Mouse (Mus musculus): Measurements from ENCODE around the gene Cpt1c. TPM values are rescaled to one million over a fixed set of nuclear protein-coding genes. Genes with fewer than 3 reads are reported as not detected.

Cpt1c gene
- polyA plus RNA-seq, 1 experiment from 2014 or later, result 25.2 TPM

DNA sequence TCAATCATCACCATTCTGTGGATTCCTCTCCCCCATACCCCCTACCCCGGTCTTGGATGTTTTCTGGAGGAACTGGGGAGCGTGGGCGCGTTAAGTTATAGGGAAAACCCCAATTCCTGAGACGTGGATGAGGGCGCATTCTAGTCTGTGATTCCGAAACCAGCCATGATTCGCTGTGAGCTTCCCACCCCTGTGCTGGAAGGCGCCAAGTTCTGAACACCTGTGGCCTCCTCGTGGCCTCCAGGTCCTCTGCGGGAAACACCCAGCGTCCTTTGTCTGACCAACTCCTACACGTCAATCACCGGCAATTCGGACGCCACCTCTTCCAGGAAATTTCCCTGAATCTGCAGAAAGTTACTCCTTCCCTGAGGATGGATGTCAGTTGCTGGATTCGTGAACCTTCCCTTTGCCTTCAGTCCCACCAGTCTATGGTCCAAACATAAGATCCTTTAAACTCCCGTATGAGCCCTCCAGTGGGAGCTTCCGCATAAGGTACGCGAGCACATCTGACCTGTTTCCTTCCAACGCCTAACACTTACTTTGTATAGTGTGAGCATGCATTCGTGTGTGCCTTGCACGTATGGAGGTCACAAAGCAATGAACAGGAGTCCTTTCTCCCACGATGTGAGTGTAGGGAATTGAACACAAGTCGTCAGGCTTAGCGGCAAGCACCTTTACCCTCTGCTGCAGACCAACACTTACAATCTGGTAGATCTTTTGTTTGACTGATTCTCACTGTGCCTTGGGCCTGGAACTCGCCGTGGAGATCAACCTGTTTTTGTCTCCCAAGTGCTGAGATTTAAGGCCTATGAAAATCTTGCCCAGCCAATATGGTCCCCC lies 12.4 kb upstream of the Cpt1c start:
- H3K36me3 ChIP-seq (ENCODE audit: control insufficient read depth, insufficient read depth, low read length), result peaks cover 6% of the 10 kb centered on the region
- DNase-seq (ENCODE audit: low spot score), result peak; percentile 26
- ATAC-seq (ENCODE audit: insufficient read depth, low FRiP score, low TSS enrichment), result peak; percentile 25; the same call in 1 of the 2 replicates

DNA sequence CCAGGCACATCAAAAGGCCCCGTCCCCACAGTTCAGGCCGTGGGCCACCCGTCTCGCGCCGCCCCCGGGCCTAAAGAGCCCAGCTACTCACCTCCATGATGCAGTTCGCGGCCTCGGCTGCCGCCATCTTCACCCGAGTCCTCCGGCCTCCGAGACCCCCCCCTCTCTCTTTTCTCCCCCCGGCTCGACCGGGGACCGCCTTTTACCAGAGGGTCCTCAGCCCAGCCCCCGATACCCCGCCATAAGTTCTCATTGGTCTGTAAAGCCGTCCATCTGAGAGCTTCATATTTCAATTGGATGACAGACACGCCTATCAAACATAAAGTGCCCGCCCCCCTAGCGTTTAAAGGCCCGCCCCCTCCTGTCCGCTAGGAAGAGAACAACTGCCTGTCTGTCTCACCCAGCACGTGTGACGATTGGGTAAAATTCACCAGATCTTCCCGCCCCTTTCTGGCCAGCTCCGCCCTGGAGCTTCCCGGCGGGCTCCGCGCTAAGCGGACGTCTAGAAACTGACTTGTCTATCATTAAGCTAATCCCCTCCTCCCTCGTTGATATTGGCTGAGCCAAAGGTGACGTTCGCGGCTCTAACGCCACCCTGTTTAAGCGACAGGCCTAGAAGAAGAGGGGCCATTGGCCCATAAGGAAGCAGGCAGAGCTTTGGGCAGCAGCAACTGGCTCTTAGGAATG lies 11.7 kb upstream of the Cpt1c start, which contains the start of gene Prmt1:
Gene Prmt1, minus strand, starts transcription at position 377 of the 687 bp plus-strand sequence.
- Histone ChIP-seq H3K27me3 (ENCODE audit: control insufficient read depth, insufficient read depth, low read length) (no peaks in the 10 kb centered on the region), H3K4me2 (ENCODE audit: low read depth) (peak within 1 kb of the TSS; percentile 59), H3K36me3 (ENCODE audit: control insufficient read depth, insufficient read depth, low read length) (peaks cover 11% of the 10 kb centered on the region), H3K4me1 (ENCODE audit: control insufficient read depth, insufficient read depth, low read length) (peaks cover 8% of the 10 kb centered on the region), H3K27ac (ENCODE audit: low read depth, low read length) (peak within 1 kb of the TSS; percentile 91), H3K4me3 (ENCODE audit: low read depth, low read length) (peak within 1 kb of the TSS; percentile 93), H3K9ac (ENCODE audit: low read length) (peak within 1 kb of the TSS; percentile 95), H3K9me3 (ENCODE audit: control insufficient read depth, low read length) (no peaks in the 10 kb centered on the region)
- WGBS, result 1% methylated on average over 40 of the region's 42 CpGs
- DNase-seq (ENCODE audit: low spot score), result peak; percentile 98
- peak; percentile 94 for ATAC-seq (ENCODE audit: insufficient read depth, low FRiP score, low TSS enrichment)

More for the DNA sequence above, 12.4 kb upstream of the Cpt1c start:
- Histone ChIP-seq H3K9ac (ENCODE audit: low read length) (peak overlapping the region; percentile 82), H3K4me2 (ENCODE audit: low read depth) (peak overlapping the region; percentile 53), H3K9me3 (ENCODE audit: control insufficient read depth, low read length) (no peaks in the 10 kb centered on the region), H3K4me1 (ENCODE audit: control insufficient read depth, insufficient read depth, low read length) (peaks cover 8% of the 10 kb centered on the region), H3K4me3 (ENCODE audit: low read depth, low read length) (peak overlapping the region; percentile 93), H3K27me3 (ENCODE audit: control insufficient read depth, insufficient read depth, low read length) (no peaks in the 10 kb centered on the region), H3K27ac (ENCODE audit: low read depth, low read length) (peak overlapping the region; percentile 88)
- under 1% methylated on average over 29 of the region's 29 CpGs for WGBS

DNA sequence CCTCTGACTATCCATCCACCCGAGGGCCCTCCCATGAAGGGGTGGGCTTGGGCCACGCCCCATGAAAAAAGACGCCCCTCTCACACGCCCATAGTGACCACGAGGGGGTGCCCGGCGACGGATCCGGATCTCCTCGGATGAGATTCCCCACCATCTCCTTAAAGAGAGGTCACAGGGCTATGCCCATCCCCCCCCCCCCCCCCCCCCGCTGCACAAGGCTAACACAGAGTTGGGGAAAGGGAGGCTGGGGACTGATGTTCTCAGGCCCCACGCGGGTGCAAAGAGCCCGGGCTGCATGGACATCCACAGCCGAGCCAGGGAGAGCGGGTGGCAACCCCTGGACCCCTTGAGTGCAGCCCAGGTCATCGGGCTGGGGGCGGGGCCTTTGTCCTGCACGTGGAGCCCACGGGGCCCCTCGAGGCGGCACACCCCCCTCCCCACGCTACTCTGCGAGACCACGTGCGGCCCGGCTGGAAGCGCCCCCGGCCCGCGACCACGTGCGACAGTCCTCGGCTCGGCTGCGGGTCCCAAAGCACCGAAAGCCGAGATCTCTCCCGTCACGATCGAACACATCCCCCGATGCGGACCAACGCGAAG lies 11.0 kb upstream of the Cpt1c start:
- peak overlapping the region; percentile 59 for H3K4me2 ChIP-seq (ENCODE audit: low read depth)
- DNase-seq (ENCODE audit: low spot score) (peak; percentile 86), ATAC-seq (ENCODE audit: insufficient read depth, low FRiP score, low TSS enrichment) (peak; percentile 25)
- H3K36me3 ChIP-seq (ENCODE audit: control insufficient read depth, insufficient read depth, low read length), result peaks cover 16% of the 10 kb centered on the region
- no peaks in the 10 kb centered on the region for H3K9me3 ChIP-seq (ENCODE audit: control insufficient read depth, low read length)
- H3K9ac ChIP-seq (ENCODE audit: low read length), result peak overlapping the region; percentile 95
- WGBS, result under 1% methylated on average over 41 of the region's 45 CpGs
- peaks cover 8% of the 10 kb centered on the region for H3K4me1 ChIP-seq (ENCODE audit: control insufficient read depth, insufficient read depth, low read length)
- no peaks in the 10 kb centered on the region for H3K27me3 ChIP-seq (ENCODE audit: control insufficient read depth, insufficient read depth, low read length)
- H3K4me3 ChIP-seq (ENCODE audit: low read depth, low read length), result peak overlapping the region; percentile 93
- H3K27ac ChIP-seq (ENCODE audit: low read depth, low read length), result peak overlapping the region; percentile 91

- ATAC-seq (ENCODE audit: insufficient read depth, low FRiP score, low TSS enrichment), result no peak
- H3K9ac ChIP-seq (ENCODE audit: low read length), result no peak overlapping the region
Measured at GRCm38 (mm10) chr7:44984833-44985164, 10.1 kb upstream of the Cpt1c start.

GRCm38 (mm10) chr7:44983944-44984832 lies 9.5 kb upstream of the Cpt1c start:
- no peaks in the 10 kb centered on the region for H3K9me3 ChIP-seq (ENCODE audit: control insufficient read depth, low read length)
- H3K4me1 ChIP-seq (ENCODE audit: control insufficient read depth, insufficient read depth, low read length), result peaks cover 8% of the 10 kb centered on the region
- DNase-seq (ENCODE audit: low spot score) (no peak), ATAC-seq (ENCODE audit: insufficient read depth, low FRiP score, low TSS enrichment) (no peak)
- H3K27ac ChIP-seq (ENCODE audit: low read depth, low read length), result 0 out of 2 replicates have a peak overlapping the region, but pooled peaks have one; percentile 29
- H3K36me3 ChIP-seq (ENCODE audit: control insufficient read depth, insufficient read depth, low read length), result peaks cover 27% of the 10 kb centered on the region
- no peaks in the 10 kb centered on the region for H3K27me3 ChIP-seq (ENCODE audit: control insufficient read depth, insufficient read depth, low read length)
- peak overlapping the region; percentile 93 for H3K4me3 ChIP-seq (ENCODE audit: low read depth, low read length)
- WGBS, result 88% methylated on average over 7 of the region's 7 CpGs
- no peak overlapping the region; the same call in 1 of the 2 replicates for H3K9ac ChIP-seq (ENCODE audit: low read length)
- H3K4me2 ChIP-seq (ENCODE audit: low read depth), result peak overlapping the region; percentile 59

More at GRCm38 (mm10) chr7:44984833-44985164, 10.1 kb upstream of the Cpt1c start:
- 42% methylated on average over 3 of the region's 3 CpGs for WGBS
- Histone ChIP-seq H3K27me3 (ENCODE audit: control insufficient read depth, insufficient read depth, low read length) (no peaks in the 10 kb centered on the region), H3K4me1 (ENCODE audit: control insufficient read depth, insufficient read depth, low read length) (peaks cover 8% of the 10 kb centered on the region), H3K4me2 (ENCODE audit: low read depth) (peak overlapping the region; percentile 59), H3K36me3 (ENCODE audit: control insufficient read depth, insufficient read depth, low read length) (peaks cover 22% of the 10 kb centered on the region), H3K27ac (ENCODE audit: low read depth, low read length) (no peak overlapping the region), H3K4me3 (ENCODE audit: low read depth, low read length) (peak overlapping the region; percentile 93), H3K9me3 (ENCODE audit: control insufficient read depth, low read length) (no peaks in the 10 kb centered on the region)
- DNase-seq (ENCODE audit: low spot score), result no peak

GRCm38 (mm10) chr7:44983085-44983484 lies 8.4 kb upstream of the Cpt1c start:
- Histone ChIP-seq H3K36me3 (ENCODE audit: control insufficient read depth, insufficient read depth, low read length) (peaks cover 35% of the 10 kb centered on the region), H3K4me3 (ENCODE audit: low read depth, low read length) (no peak overlapping the region), H3K4me2 (ENCODE audit: low read depth) (no peak overlapping the region), H3K9me3 (ENCODE audit: control insufficient read depth, low read length) (no peaks in the 10 kb centered on the region), H3K9ac (ENCODE audit: low read length) (no peak overlapping the region), H3K27me3 (ENCODE audit: control insufficient read depth, insufficient read depth, low read length) (no peaks in the 10 kb centered on the region), H3K4me1 (ENCODE audit: control insufficient read depth, insufficient read depth, low read length) (peaks cover 6% of the 10 kb centered on the region), H3K27ac (ENCODE audit: low read depth, low read length) (no peak overlapping the region)
- ATAC-seq (ENCODE audit: insufficient read depth, low FRiP score, low TSS enrichment) (no peak), DNase-seq (ENCODE audit: low spot score) (peak; percentile 88)
- WGBS, result 39% methylated on average over 6 of the region's 6 CpGs

DNA sequence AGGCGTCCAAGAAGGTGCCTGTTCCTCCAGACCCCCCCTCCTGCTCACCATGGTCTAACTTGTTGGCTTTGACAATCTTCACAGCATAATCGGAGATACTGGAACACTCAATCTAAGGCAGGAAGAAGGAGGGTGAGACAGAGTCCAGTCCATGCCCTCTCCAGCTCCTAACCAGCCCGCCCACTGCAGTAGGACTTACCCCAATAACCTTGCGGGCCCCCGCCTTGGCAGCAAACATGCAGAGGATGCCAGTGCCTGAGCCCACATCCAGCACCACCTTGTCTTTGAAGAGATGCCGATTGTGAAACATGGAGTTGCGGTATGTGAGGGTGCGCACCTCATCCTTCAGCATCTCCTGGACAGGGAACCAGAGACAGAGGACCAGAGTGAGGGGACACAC lies 6.9 kb upstream of the Cpt1c start:
- Histone ChIP-seq H3K36me3 (ENCODE audit: control insufficient read depth, insufficient read depth, low read length) (peaks cover 50% of the 10 kb centered on the region), H3K27ac (ENCODE audit: low read depth, low read length) (no peak overlapping the region), H3K9me3 (ENCODE audit: control insufficient read depth, low read length) (no peaks in the 10 kb centered on the region), H3K27me3 (ENCODE audit: control insufficient read depth, insufficient read depth, low read length) (no peaks in the 10 kb centered on the region), H3K4me1 (ENCODE audit: control insufficient read depth, insufficient read depth, low read length) (peaks cover 6% of the 10 kb centered on the region), H3K4me3 (ENCODE audit: low read depth, low read length) (no peak overlapping the region), H3K4me2 (ENCODE audit: low read depth) (no peak overlapping the region), H3K9ac (ENCODE audit: low read length) (no peak overlapping the region)
- no peak for ATAC-seq (ENCODE audit: insufficient read depth, low FRiP score, low TSS enrichment)
- 95% methylated on average over 8 of the region's 8 CpGs for WGBS
- no peak for DNase-seq (ENCODE audit: low spot score)

DNA sequence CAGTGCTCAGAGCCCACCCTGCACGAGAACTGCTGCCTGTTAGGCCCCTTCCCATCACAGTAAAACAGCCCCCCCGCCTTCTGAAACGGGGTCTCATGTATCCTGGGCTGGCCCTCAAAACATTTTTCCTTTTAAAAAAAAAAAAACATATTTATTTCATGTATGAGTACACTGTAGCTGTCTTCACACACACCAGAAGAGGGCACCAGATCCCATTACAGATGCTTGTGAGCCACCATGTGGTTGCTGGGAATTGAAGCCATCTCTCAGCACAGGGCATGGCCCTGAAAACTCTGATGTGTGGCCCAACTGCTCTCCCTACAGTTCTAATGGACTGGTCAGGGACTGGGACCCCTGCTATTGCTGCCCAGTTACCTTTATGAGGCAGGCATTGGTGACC lies 3.6 kb upstream of the Cpt1c start:
- Histone ChIP-seq H3K36me3 (ENCODE audit: control insufficient read depth, insufficient read depth, low read length) (peaks cover 48% of the 10 kb centered on the region), H3K27ac (ENCODE audit: low read depth, low read length) (no peak overlapping the region), H3K4me2 (ENCODE audit: low read depth) (no peak overlapping the region), H3K9ac (ENCODE audit: low read length) (no peak overlapping the region), H3K4me1 (ENCODE audit: control insufficient read depth, insufficient read depth, low read length) (peaks cover 7% of the 10 kb centered on the region; the same call in 1 of the 2 replicates), H3K9me3 (ENCODE audit: control insufficient read depth, low read length) (no peaks in the 10 kb centered on the region), H3K27me3 (ENCODE audit: control insufficient read depth, insufficient read depth, low read length) (no peaks in the 10 kb centered on the region), H3K4me3 (ENCODE audit: low read depth, low read length) (no peak overlapping the region)
- DNase-seq (ENCODE audit: low spot score) (no peak), ATAC-seq (ENCODE audit: insufficient read depth, low FRiP score, low TSS enrichment) (no peak)
- WGBS, result 98% methylated on average over 3 of the region's 3 CpGs
